Mouse (Mus musculus): ENCODE results near the gene Bpifc. TPM values are rescaled to one million over a fixed set of nuclear protein-coding genes. Genes with fewer than 3 reads are reported as not detected.
"Not testable (repeated sequence)": the region's sequence is repeated elsewhere in the genome, so short reads cannot be mapped to it uniquely, and the experiment has no call there.

The Bpifc gene
- 1.4 and 2.2 TPM in 2 replicates for total RNA-seq (2021)
- long read RNA-seq: 0 reads

- no peak for DNase-seq
Measured at GRCm38 (mm10) chr10:86011781-86012180, at the start of gene Bpifc. Bpifc (minus strand) TSS chr10:86011895.

GRCm38 (mm10) chr10:86060267-86060666, 48.6 kb upstream of the Bpifc start:
- DNase-seq: no peak

- DNase-seq: no peak
Measured at GRCm38 (mm10) chr10:86057712-86058111, 46.0 kb upstream of the Bpifc start.

- DNase-seq: no peak
Measured at GRCm38 (mm10) chr10:86057286-86057685, 45.6 kb upstream of the Bpifc start.

- no peak for DNase-seq
Measured at GRCm38 (mm10) chr10:86056297-86056903, 44.7 kb upstream of the Bpifc start.

- no peak for DNase-seq
Measured at GRCm38 (mm10) chr10:86052818-86053522, 41.3 kb upstream of the Bpifc start.

- DNase-seq: no peak
Measured at GRCm38 (mm10) chr10:86050522-86050921, 38.8 kb upstream of the Bpifc start.

GRCm38 (mm10) chr10:86047786-86048185, 36.1 kb upstream of the Bpifc start:
- no peak for DNase-seq

- DNase-seq: no peak
Measured at GRCm38 (mm10) chr10:86046371-86046770, 34.7 kb upstream of the Bpifc start.

GRCm38 (mm10) chr10:86044066-86044465, 32.4 kb upstream of the Bpifc start:
- DNase-seq: no peak

- DNase-seq: no peak
Measured at GRCm38 (mm10) chr10:86043651-86044050, 32.0 kb upstream of the Bpifc start.

- DNase-seq: no peak
Measured at GRCm38 (mm10) chr10:86034007-86034728, 22.5 kb upstream of the Bpifc start.

GRCm38 (mm10) chr10:86032517-86032916, 20.8 kb upstream of the Bpifc start:
- no peak for DNase-seq

- DNase-seq: no peak
Measured at GRCm38 (mm10) chr10:86030743-86031142, 19.0 kb upstream of the Bpifc start.

GRCm38 (mm10) chr10:86026807-86027206, 15.1 kb upstream of the Bpifc start:
- not testable (repeated sequence) for DNase-seq

- DNase-seq: no peak
Measured at GRCm38 (mm10) chr10:86026354-86026753, 14.7 kb upstream of the Bpifc start.

- DNase-seq: no peak
Measured at GRCm38 (mm10) chr10:86025906-86026305, 14.2 kb upstream of the Bpifc start.

GRCm38 (mm10) chr10:86023149-86023548, 11.5 kb upstream of the Bpifc start:
- DNase-seq: no peak

- no peak for DNase-seq
Measured at GRCm38 (mm10) chr10:86022474-86022816, 10.8 kb upstream of the Bpifc start.

- peak; percentile 92 for DNase-seq
Measured at GRCm38 (mm10) chr10:86021749-86022473, 10.2 kb upstream of the Bpifc start, which contains the start of gene Fbxo7. Fbxo7 (plus strand) TSS chr10:86021972.

- DNase-seq: no peak
Measured at GRCm38 (mm10) chr10:86021408-86021748, 9.7 kb upstream of the Bpifc start.

- no peak for DNase-seq
Measured at GRCm38 (mm10) chr10:86018813-86019212, 7.1 kb upstream of the Bpifc start.

- no peak for DNase-seq
Measured at GRCm38 (mm10) chr10:86017781-86018180, 6.1 kb upstream of the Bpifc start.

Data from adrenal gland, postnatal 25 days (tissue).